ENCODE assay signal across 7 mouse cellular contexts in genomic region chr9:34954212-34954611, GRCm38 (mm10).
DNase-seq lines count a peak whose midpoint lies in the region; ATAC-seq and TF ChIP-seq lines count a peak whose summit lies in the region.

No protein-coding gene starts in this region.

- DNase-seq in A20 (ENCODE audit: low read depth, low spot score) (peak; percentile 42), MN1 (ENCODE audit: low spot score) (peak; percentile 43)
- peak; percentile 52 for DNase-seq in embryonic facial prominence, embryonic 11.5 days (ENCODE audit: low spot score)
- peak; percentile 80 for DNase-seq in midbrain, embryonic 14.5 days
- no peak for DNase-seq in urinary bladder, postnatal 25 days (ENCODE audit: low spot score)

- H3K4me2 ChIP-seq in intestine, postnatal 0 days (replicated peaks; ENCODE audit: low read depth), result no peak overlapping the region
- no peak overlapping the region for H3K4me2 ChIP-seq in intestine, embryonic 15.5 days (replicated peaks)
- H3K4me2 ChIP-seq in embryonic facial prominence, embryonic 11.5 days (ENCODE audit: low read depth, low read length), result no peak overlapping the region
- H3K4me2 ChIP-seq in midbrain, embryonic 14.5 days (ENCODE audit: low read length), result no peak overlapping the region

- WGBS in intestine, postnatal 0 days, result 74% methylated on average over 5 of the region's 5 CpGs
- 69% methylated on average over 5 of the region's 5 CpGs for WGBS in intestine, embryonic 15.5 days
- 61% methylated on average over 5 of the region's 5 CpGs for WGBS in embryonic facial prominence, embryonic 11.5 days
- 61% methylated on average over 5 of the region's 5 CpGs for WGBS in midbrain, embryonic 14.5 days

- H3K4me3 ChIP-seq in intestine, postnatal 0 days (ENCODE audit: low read depth, low read length), result no peak overlapping the region
- no peak overlapping the region for H3K4me3 ChIP-seq in intestine, embryonic 15.5 days (replicated peaks)
- H3K4me3 ChIP-seq in embryonic facial prominence, embryonic 11.5 days (ENCODE audit: low read depth, low read length), result no peak overlapping the region
- no peak overlapping the region for H3K4me3 ChIP-seq in midbrain, embryonic 14.5 days (replicated peaks; ENCODE audit: low read depth, low read length)

- H3K9me3 ChIP-seq in intestine, postnatal 0 days (ENCODE audit: control insufficient read depth), result no peaks in the 10 kb centered on the region
- H3K9me3 ChIP-seq in intestine, embryonic 15.5 days, result no peaks in the 10 kb centered on the region
- H3K9me3 ChIP-seq in embryonic facial prominence, embryonic 11.5 days (replicated peaks; ENCODE audit: control insufficient read depth, low read length), result no peaks in the 10 kb centered on the region
- H3K9me3 ChIP-seq in midbrain, embryonic 14.5 days (ENCODE audit: control insufficient read depth, low read length), result no peaks in the 10 kb centered on the region

- H3K27me3 ChIP-seq in intestine, postnatal 0 days (replicated peaks; ENCODE audit: control insufficient read depth, insufficient read depth, low read length), result no peaks in the 10 kb centered on the region
- no peaks in the 10 kb centered on the region for H3K27me3 ChIP-seq in intestine, embryonic 15.5 days (replicated peaks)
- H3K27me3 ChIP-seq in embryonic facial prominence, embryonic 11.5 days (ENCODE audit: control insufficient read depth, insufficient read depth, low read length), result no peaks in the 10 kb centered on the region
- no peaks in the 10 kb centered on the region for H3K27me3 ChIP-seq in midbrain, embryonic 14.5 days (ENCODE audit: control insufficient read depth, insufficient read depth, low read length)

- H3K36me3 ChIP-seq in intestine, postnatal 0 days (ENCODE audit: control insufficient read depth, insufficient read depth), result no peaks in the 10 kb centered on the region
- no peaks in the 10 kb centered on the region for H3K36me3 ChIP-seq in intestine, embryonic 15.5 days
- H3K36me3 ChIP-seq in embryonic facial prominence, embryonic 11.5 days (replicated peaks; ENCODE audit: control insufficient read depth, insufficient read depth, low read depth, low read length), result no peaks in the 10 kb centered on the region
- H3K36me3 ChIP-seq in midbrain, embryonic 14.5 days (ENCODE audit: control insufficient read depth, insufficient read depth, low read length), result no peaks in the 10 kb centered on the region

- peak; percentile 57 for TF ChIP-seq CTCF in intestine, postnatal 0 days (IDR thresholded peaks at IDR 0.05; ENCODE audit: low read depth)

- no peaks in the 10 kb centered on the region for H3K4me1 ChIP-seq in intestine, postnatal 0 days (replicated peaks; ENCODE audit: control insufficient read depth, insufficient read depth, low read length)
- no peaks in the 10 kb centered on the region for H3K4me1 ChIP-seq in intestine, embryonic 15.5 days (replicated peaks)
- H3K4me1 ChIP-seq in embryonic facial prominence, embryonic 11.5 days (ENCODE audit: control insufficient read depth, insufficient read depth, low read length), result no peaks in the 10 kb centered on the region; the same call in 1 of the 2 replicates
- H3K4me1 ChIP-seq in midbrain, embryonic 14.5 days (ENCODE audit: control insufficient read depth, insufficient read depth, low read length), result peaks cover 13% of the 10 kb centered on the region

- no peak overlapping the region for H3K27ac ChIP-seq in intestine, postnatal 0 days (ENCODE audit: low read depth, low read length)
- no peak overlapping the region for H3K27ac ChIP-seq in intestine, embryonic 15.5 days
- H3K27ac ChIP-seq in embryonic facial prominence, embryonic 11.5 days (replicated peaks; ENCODE audit: low read depth, low read length), result no peak overlapping the region
- no peak overlapping the region for H3K27ac ChIP-seq in midbrain, embryonic 14.5 days (replicated peaks; ENCODE audit: low read depth, low read length)

- H3K9ac ChIP-seq in intestine, postnatal 0 days (ENCODE audit: low read depth, low read length), result no peak overlapping the region
- H3K9ac ChIP-seq in intestine, embryonic 15.5 days, result no peak overlapping the region
- no peak overlapping the region for H3K9ac ChIP-seq in embryonic facial prominence, embryonic 11.5 days (replicated peaks; ENCODE audit: low read length)
- H3K9ac ChIP-seq in midbrain, embryonic 14.5 days (replicated peaks; ENCODE audit: low read length), result no peak overlapping the region

- ATAC-seq in intestine, postnatal 0 days, result no peak
- ATAC-seq in intestine, embryonic 15.5 days, result no peak
- no peak for ATAC-seq in embryonic facial prominence, embryonic 11.5 days (replicated peaks; ENCODE audit: insufficient number of reproducible peaks, low FRiP score, low TSS enrichment, low read depth)
- ATAC-seq in midbrain, embryonic 14.5 days (ENCODE audit: low FRiP score, low TSS enrichment), result no peak; the same call in 1 of the 2 replicates
